Mouse (Mus musculus) midbrain, postnatal 0 days (tissue): ENCODE data around the gene Cmpk2. TPM values are rescaled to one million over a fixed set of nuclear protein-coding genes. Genes with fewer than 3 reads are reported as not detected.

Source experiments
- ATAC-seq: fragments of 200-750 bp; cut with Nextera tagmentation; 2 replicates; pipeline ENCODE4 v1.8.0; 2017; ENCODE audit warnings: moderate number of reproducible peaks, mild to moderate bottlenecking, moderate TSS enrichment, moderate library complexity; ENCODE audit not compliant: low FRiP score
- DNase-seq: peaks from one replicate; pipeline ENCODE4 v3.0.0-alpha.2; 2015; ENCODE audit warnings: low spot score
- H3K27ac ChIP-seq: fragments of 300-500 bp; sonication (generic); 2 replicates; pipeline ENCODE4 v1.5.1; 2014; ENCODE audit warnings: low read depth, mild to moderate bottlenecking, low read length, mixed read lengths
- H3K27me3 ChIP-seq: fragments of 300-500 bp; sonication (generic); 2 replicates; pipeline ENCODE4 v1.6.1; 2014; ENCODE audit warnings: low read length, control low read depth, mixed read lengths; ENCODE audit not compliant: insufficient read depth
- H3K36me3 ChIP-seq: fragments of 300-500 bp; sonication (generic); 2 replicates; pipeline ENCODE4 v1.6.1; 2014; ENCODE audit warnings: low read length, control low read depth, mixed read lengths; ENCODE audit not compliant: insufficient read depth
- H3K4me1 ChIP-seq: fragments of 300-500 bp; sonication (generic); 2 replicates; pipeline ENCODE4 v1.6.1; 2014; ENCODE audit warnings: mild to moderate bottlenecking, control low read depth, antibody characterized with exemption, low read length, mixed read lengths; ENCODE audit not compliant: insufficient read depth
- H3K4me2 ChIP-seq: fragments of 300-500 bp; sonication (generic); 2 replicates; pipeline ENCODE4 v1.6.1; 2014; ENCODE audit warnings: low read depth, mild to moderate bottlenecking, low read length, mixed read lengths; ENCODE audit not compliant: poor library complexity, severe bottlenecking
- H3K4me3 ChIP-seq: fragments of 300-500 bp; sonication (generic); 2 replicates; pipeline ENCODE4 v1.5.1; 2014; ENCODE audit warnings: low read depth, mild to moderate bottlenecking, low read length, moderate library complexity
- H3K9ac ChIP-seq: fragments of 300-500 bp; sonication (generic); replicated peaks from 2 replicates; pipeline ENCODE4 v1.6.1; 2014; ENCODE audit warnings: mild to moderate bottlenecking, low read length, moderate library complexity, mixed read lengths; ENCODE audit not compliant: poor library complexity, severe bottlenecking
- H3K9me3 ChIP-seq: fragments of 300-500 bp; sonication (generic); 2 replicates; pipeline ENCODE4 v1.6.1; 2016; ENCODE audit warnings: low read length, control low read depth
- CTCF ChIP-seq: IDR thresholded peaks from 2 replicates; pipeline ENCODE4 v1.5.1; 2016; ENCODE audit warnings: antibody characterized with exemption, mild to moderate bottlenecking
- WGBS: fragments of 180-500 bp; shearing (Covaris S2); extraction: QIAGEN DNeasy Blood & Tissue Kit; methylation state at CpG from one replicate; pipeline ENCODE4 v1.1.7; 2014; 5-methylcytosine and 5-hydroxymethylcytosine counted together
- polyA plus RNA-seq: library from polyadenylated mRNA; unstranded; fragments of >200 nt; fragmentation: Nextera tagmentation; extraction: Ambion mirVana; gene quantifications from 2 replicates; pipeline ENCODE4 v1.2.1, GENCODE M21; 2015
- total RNA-seq: library from RNA; depleted of rRNA; stranded (reverse); fragments of >200 nt; gene quantifications from 2 replicates; pipeline ENCODE4 v1.2.3, GENCODE M21; 2014

The Cmpk2 gene
- total and polyA plus RNA-seq, 2 experiments from 2014 or later, result 21.2 to 25.2 TPM

- TF ChIP-seq CTCF, result peak; percentile 82
- 3% methylated on average over 2 of the region's 2 CpGs for WGBS
- Histone ChIP-seq H3K27me3 (no peaks in the 10 kb centered on the region), H3K9me3 (no peaks in the 10 kb centered on the region), H3K4me3 (no peak overlapping the region), H3K36me3 (no peaks in the 10 kb centered on the region), H3K27ac (no peak overlapping the region), H3K4me2 (no peak overlapping the region), H3K4me1 (no peaks in the 10 kb centered on the region), H3K9ac (no peak overlapping the region)
- DNase-seq (peak; percentile 65), ATAC-seq (no peak)
These were observed 24.9 kb upstream of the Cmpk2 start for GRCm38 (mm10) chr12:26444054-26444453.

DNA sequence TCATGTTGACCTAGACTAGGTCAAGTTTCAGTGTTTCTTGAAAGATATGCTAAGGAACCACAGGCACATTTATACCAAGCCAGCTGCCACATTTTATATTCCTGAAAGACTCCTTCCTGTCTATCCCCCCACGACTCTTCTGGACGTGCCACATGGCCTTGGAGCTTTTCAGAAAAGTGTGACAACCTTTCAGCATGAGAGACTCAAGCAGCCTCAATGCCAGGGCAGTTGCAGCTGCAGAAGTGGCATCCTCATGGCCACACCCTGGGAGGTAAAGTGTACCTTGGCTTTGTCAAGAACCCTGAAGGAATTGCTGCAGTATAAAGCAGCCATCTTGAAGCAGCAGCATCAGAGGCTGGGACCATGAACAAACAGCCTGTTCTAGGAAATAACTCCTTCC is 24.5 kb upstream of the Cmpk2 start:
- Histone ChIP-seq H3K4me1 (no peaks in the 10 kb centered on the region), H3K4me3 (no peak overlapping the region), H3K9me3 (no peaks in the 10 kb centered on the region), H3K27ac (no peak overlapping the region), H3K27me3 (no peaks in the 10 kb centered on the region), H3K9ac (no peak overlapping the region), H3K36me3 (no peaks in the 10 kb centered on the region), H3K4me2 (no peak overlapping the region)
- WGBS, result 95% methylated on average over 2 of the region's 2 CpGs
- DNase-seq (no peak), ATAC-seq (no peak)
- no peak for TF ChIP-seq CTCF

- TF ChIP-seq CTCF, result no peak
- no peak for DNase-seq
- Histone ChIP-seq H3K27me3 (no peaks in the 10 kb centered on the region), H3K9ac (no peak overlapping the region), H3K4me3 (no peak overlapping the region), H3K9me3 (no peaks in the 10 kb centered on the region), H3K4me1 (no peaks in the 10 kb centered on the region), H3K4me2 (no peak overlapping the region), H3K36me3 (no peaks in the 10 kb centered on the region), H3K27ac (no peak overlapping the region)
- no peak for ATAC-seq
- 89% methylated on average over 4 of the region's 4 CpGs for WGBS
These were observed 22.5 kb upstream of the Cmpk2 start for GRCm38 (mm10) chr12:26446377-26447045.

DNA sequence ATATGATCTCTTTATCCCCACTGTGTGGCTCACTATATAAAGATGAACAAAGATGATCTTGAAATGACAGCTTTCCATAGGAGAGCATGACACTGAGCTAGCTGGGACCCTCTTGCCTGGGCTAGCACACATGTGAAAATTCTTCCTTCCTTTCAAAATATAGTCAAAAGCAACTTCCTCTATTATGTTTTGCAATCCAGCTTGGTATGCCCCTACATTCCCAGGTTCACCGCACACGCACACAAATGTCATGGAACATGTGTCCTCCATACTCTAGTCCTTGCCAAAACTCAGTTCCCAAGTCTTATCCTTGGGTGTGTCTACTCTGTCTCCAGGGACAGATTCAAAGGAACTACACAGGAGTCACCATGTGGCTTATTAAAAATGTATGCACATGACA is 19.5 kb upstream of the Cmpk2 start:
- Histone ChIP-seq H3K36me3 (no peaks in the 10 kb centered on the region), H3K4me2 (no peak overlapping the region), H3K4me3 (no peak overlapping the region), H3K9ac (no peak overlapping the region), H3K9me3 (no peaks in the 10 kb centered on the region), H3K27me3 (no peaks in the 10 kb centered on the region), H3K27ac (no peak overlapping the region), H3K4me1 (no peaks in the 10 kb centered on the region)
- 100% methylated on average over 2 of the region's 2 CpGs for WGBS
- no peak for TF ChIP-seq CTCF
- ATAC-seq, result no peak
- DNase-seq, result no peak

DNA sequence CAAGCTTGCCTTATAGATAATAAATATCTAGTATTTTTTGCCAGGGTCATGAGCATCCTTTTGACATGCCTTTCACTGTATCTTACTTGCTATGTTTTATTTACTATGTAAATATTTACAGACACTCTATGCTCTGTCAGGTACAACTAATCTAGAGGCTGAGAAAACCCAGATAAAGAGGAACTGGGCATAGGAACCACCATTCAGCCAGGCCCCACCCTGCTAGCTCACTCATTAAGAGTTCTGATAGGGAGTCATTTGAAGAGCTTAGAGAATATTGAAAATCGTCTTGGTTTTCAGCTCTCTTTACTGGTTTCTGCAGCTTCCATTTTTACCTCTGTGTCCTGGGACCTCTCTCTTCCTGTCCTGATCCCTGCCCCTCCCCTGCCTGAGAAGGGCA is 17.9 kb upstream of the Cmpk2 start:
- Histone ChIP-seq H3K4me2 (no peak overlapping the region), H3K4me1 (0 out of 2 replicates have a peak, but pooled peaks cover under 1% of the 10 kb centered on the region), H3K36me3 (no peaks in the 10 kb centered on the region), H3K9me3 (no peaks in the 10 kb centered on the region), H3K4me3 (no peak overlapping the region), H3K9ac (no peak overlapping the region), H3K27me3 (no peaks in the 10 kb centered on the region), H3K27ac (no peak overlapping the region)
- 24% methylated on average over 1 of the region's 1 CpGs for WGBS
- DNase-seq (no peak), ATAC-seq (no peak)
- TF ChIP-seq CTCF, result no peak

GRCm38 (mm10) chr12:26452951-26453350 is 16.1 kb upstream of the Cmpk2 start:
- Histone ChIP-seq H3K9me3 (no peaks in the 10 kb centered on the region), H3K27me3 (no peaks in the 10 kb centered on the region), H3K9ac (no peak overlapping the region), H3K4me1 (0 out of 2 replicates have a peak, but pooled peaks cover 4% of the 10 kb centered on the region), H3K36me3 (no peaks in the 10 kb centered on the region), H3K4me2 (no peak overlapping the region), H3K4me3 (no peak overlapping the region), H3K27ac (no peak overlapping the region)
- no peak for TF ChIP-seq CTCF
- DNase-seq, result no peak
- WGBS, result 88% methylated on average over 4 of the region's 4 CpGs
- no peak for ATAC-seq
